Mouse (Mus musculus) bone marrow macrophage, adult 2 months (primary cell): ENCODE measurements around the gene Nup107.

Experiments used
- CTCF ChIP-seq: IDR thresholded peaks from 2 replicates; pipeline ENCODE4 v1.5.1; 2012; ENCODE audit warnings: low read depth, mild to moderate bottlenecking, low read length, moderate library complexity
- POLR2A ChIP-seq: IDR thresholded peaks from 2 replicates; pipeline ENCODE4 v1.6.1; 2012; ENCODE audit warnings: mild to moderate bottlenecking, low read depth, low read length, borderline replicate concordance

GRCm38 (mm10) chr10:117732962-117733592, 59.4 kb downstream of the Nup107 start:
- TF ChIP-seq CTCF, result no peak
- no peak for TF ChIP-seq POLR2A
